Mouse (Mus musculus) ES-Bruce4 (cell line): ENCODE results near the gene Urad. TPM values are rescaled to one million over a fixed set of nuclear protein-coding genes. Genes with fewer than 3 reads are reported as not detected.

Experiments used
- H3K27ac ChIP-seq: 2 replicates; pipeline ENCODE4 v1.5.1; 2012; ENCODE audit warnings: low read length, inconsistent platforms; ENCODE audit not compliant: insufficient read depth
- H3K27me3 ChIP-seq: 2 replicates; pipeline ENCODE4 v1.6.1; 2012; ENCODE audit warnings: mild to moderate bottlenecking, low read length, inconsistent platforms; ENCODE audit not compliant: control insufficient read depth, poor library complexity, insufficient read depth, severe bottlenecking
- H3K36me3 ChIP-seq: 2 replicates; pipeline ENCODE4 v1.6.1; 2012; ENCODE audit warnings: inconsistent platforms, mild to moderate bottlenecking, low read length, moderate library complexity; ENCODE audit not compliant: control insufficient read depth, poor library complexity, insufficient read depth, severe bottlenecking
- H3K4me1 ChIP-seq: one replicate; pipeline ENCODE4 v1.8.1; 2011; ENCODE audit warnings: low read length; ENCODE audit not compliant: control insufficient read depth, insufficient read depth
- H3K4me3 ChIP-seq: 2 replicates; pipeline ENCODE4 v1.5.1; 2011; ENCODE audit warnings: low read depth, mild to moderate bottlenecking, low read length
- H3K9ac ChIP-seq: 2 replicates; pipeline ENCODE4 v1.6.1; 2012; ENCODE audit warnings: low read depth, mild to moderate bottlenecking, inconsistent platforms; ENCODE audit not compliant: poor library complexity, severe bottlenecking
- H3K9me3 ChIP-seq: replicated peaks from 2 replicates; pipeline ENCODE4 v1.6.1; 2012; ENCODE audit warnings: mild to moderate bottlenecking, low read length, inconsistent platforms; ENCODE audit not compliant: control insufficient read depth, poor library complexity, insufficient read depth, severe bottlenecking
- CTCF ChIP-seq: IDR thresholded peaks from one replicate; pipeline ENCODE4 v1.8.1; 2011; ENCODE audit warnings: low read depth, low read length
- EP300 ChIP-seq: IDR thresholded peaks from 2 replicates; pipeline ENCODE4 v1.6.1; 2011; ENCODE audit warnings: low read depth, low read length; ENCODE audit not compliant: insufficient read depth
- POLR2A ChIP-seq: IDR thresholded peaks from one replicate; pipeline ENCODE4 v1.8.1; 2011; ENCODE audit warnings: low read length; ENCODE audit not compliant: insufficient read depth
- polyA plus RNA-seq: library from polyadenylated mRNA; stranded (reverse); fragments of >200 nt; gene quantifications from 2 replicates; pipeline ENCODE4 v1.2.4, GENCODE M21; 2011; ENCODE audit warnings: low read depth; ENCODE audit not compliant: missing spikeins, insufficient read depth, insufficient read length

Urad gene
- polyA plus RNA-seq, 1 experiment, result not detected

DNA sequence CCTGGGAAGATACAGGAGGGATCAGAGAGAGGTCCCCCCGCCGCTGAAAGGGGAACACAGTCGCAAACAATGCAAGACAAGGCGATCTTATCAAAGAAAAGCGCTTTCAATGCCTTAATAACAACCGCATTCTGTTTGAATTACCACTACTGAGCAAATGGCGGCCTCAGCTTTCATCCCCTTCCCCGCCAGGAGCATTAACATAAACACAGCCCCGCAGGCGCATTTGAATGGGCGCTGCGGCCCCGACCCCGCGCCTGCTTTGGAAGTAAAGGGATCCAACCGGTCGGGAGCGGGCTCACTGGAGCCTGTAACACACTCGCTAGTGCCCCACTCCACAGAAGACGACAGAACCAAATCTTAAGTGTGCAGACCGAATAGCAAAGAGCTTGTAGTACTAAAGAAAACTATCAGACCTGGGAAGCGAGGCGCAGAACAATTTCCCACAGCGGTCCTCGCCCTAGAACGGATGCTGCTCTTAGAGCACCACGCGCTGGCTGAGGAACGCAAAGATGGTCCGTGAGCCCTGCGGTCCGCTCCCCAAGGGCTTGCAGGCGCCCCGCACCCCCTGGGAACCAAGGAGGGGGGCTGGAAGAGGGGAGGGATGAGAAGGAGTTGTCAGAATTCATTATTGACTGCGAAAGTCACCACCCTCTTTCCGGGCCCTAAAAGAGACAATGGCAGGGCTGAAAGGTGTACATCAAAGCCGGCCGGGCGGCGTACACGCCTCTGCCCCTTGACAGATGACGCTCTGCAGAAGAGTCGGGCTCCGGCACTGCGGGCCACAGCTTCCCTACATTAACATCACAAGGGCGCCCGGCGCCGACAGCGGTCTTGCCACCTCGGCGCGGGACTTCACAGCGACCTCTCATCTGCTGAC is 17.7 kb downstream of the Urad start:
- H3K9me3 ChIP-seq, result no peaks in the 10 kb centered on the region
- no peak overlapping the region for H3K9ac ChIP-seq
- peak overlapping the region; percentile 9; the same call in 1 of the 2 replicates for H3K4me3 ChIP-seq
- TF ChIP-seq CTCF, result no peak
- no peak for TF ChIP-seq EP300
- no peak for TF ChIP-seq POLR2A
- no peaks in the 10 kb centered on the region for H3K36me3 ChIP-seq
- no peak overlapping the region for H3K27ac ChIP-seq
- H3K27me3 ChIP-seq, result peaks cover 36% of the 10 kb centered on the region
- no peaks in the 10 kb centered on the region for H3K4me1 ChIP-seq

DNA sequence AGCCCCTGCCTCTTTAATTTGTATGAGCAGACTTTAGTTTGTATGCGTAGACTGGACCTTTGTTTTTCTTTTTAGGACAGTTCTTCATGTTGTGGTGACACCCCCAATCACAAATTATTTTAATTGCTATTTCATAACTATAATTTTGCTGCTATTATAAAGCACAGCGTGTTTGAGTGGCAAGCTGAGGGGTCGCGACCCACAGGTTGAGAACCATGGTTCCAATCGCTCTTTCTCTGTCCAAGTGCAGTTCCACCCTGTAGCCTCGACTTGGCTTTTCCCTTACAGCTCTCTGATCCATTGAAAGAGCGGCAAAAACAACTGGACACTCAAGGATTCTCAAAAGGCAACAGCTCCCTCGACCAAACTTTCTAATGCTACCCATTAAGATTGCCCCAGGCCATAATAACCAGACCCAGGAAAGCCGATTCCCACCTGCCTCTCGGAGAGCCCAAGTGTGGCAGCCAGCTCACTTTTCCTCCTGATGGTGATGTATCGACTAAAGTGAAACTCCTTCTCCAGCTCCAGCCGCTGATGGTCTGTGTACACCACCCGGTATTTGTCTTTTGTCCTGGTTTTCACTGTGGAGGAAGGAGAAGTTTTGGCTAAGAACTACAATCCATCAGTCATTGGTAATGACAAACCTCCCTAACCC is 19.4 kb downstream of the Urad start:
- H3K4me1 ChIP-seq, result no peaks in the 10 kb centered on the region
- no peak overlapping the region for H3K9ac ChIP-seq
- H3K27me3 ChIP-seq, result peaks cover 27% of the 10 kb centered on the region
- H3K27ac ChIP-seq, result no peak overlapping the region
- no peaks in the 10 kb centered on the region for H3K9me3 ChIP-seq
- TF ChIP-seq EP300, result no peak
- no peak for TF ChIP-seq POLR2A
- H3K36me3 ChIP-seq, result no peaks in the 10 kb centered on the region
- no peak overlapping the region for H3K4me3 ChIP-seq

DNA sequence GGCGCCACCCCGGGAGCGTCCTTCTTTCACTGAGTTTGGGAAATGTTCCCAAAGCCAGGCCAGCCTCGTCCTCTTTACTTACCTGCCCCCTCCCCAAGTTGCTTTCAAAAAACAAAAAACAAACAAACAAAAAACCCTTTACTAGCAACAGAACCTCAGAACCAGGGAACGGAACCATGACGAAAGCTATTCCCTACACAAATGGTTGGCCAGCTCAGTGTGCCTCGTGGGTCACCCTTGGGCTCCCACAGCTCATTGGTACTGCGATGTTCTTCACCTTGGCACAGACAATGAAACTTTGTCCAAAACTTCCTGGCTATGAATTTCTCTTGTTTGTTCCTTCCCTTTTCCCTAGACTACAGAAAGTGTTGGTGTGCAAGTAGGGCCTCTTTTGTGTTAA is 20.1 kb downstream of the Urad start:
- Histone ChIP-seq H3K27me3 (peaks cover 27% of the 10 kb centered on the region), H3K4me3 (no peak overlapping the region), H3K9ac (no peak overlapping the region), H3K9me3 (no peaks in the 10 kb centered on the region), H3K4me1 (no peaks in the 10 kb centered on the region), H3K36me3 (no peaks in the 10 kb centered on the region), H3K27ac (no peak overlapping the region)
- TF ChIP-seq POLR2A (no peak), EP300 (no peak), CTCF (no peak)

DNA sequence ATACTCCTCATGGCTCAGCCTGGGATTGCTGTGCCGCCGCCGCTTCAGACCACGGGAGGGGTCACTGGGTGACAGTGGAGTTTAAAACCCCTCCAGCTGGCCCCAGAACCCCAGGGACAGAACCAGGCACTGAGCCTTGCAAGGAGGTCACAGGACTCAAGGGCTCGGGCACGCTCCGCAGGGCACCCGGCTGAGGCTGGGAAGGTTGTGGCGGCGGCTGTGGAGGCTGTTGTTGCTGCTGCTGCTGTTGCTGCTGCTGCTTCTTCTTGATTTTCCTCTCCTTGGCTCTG is 20.5 kb downstream of the Urad start:
- TF ChIP-seq EP300 (no peak), CTCF (no peak), POLR2A (no peak)
- Histone ChIP-seq H3K36me3 (no peaks in the 10 kb centered on the region), H3K27ac (no peak overlapping the region), H3K9me3 (no peaks in the 10 kb centered on the region), H3K27me3 (peaks cover 27% of the 10 kb centered on the region), H3K4me1 (no peaks in the 10 kb centered on the region), H3K4me3 (no peak overlapping the region), H3K9ac (no peak overlapping the region)

DNA sequence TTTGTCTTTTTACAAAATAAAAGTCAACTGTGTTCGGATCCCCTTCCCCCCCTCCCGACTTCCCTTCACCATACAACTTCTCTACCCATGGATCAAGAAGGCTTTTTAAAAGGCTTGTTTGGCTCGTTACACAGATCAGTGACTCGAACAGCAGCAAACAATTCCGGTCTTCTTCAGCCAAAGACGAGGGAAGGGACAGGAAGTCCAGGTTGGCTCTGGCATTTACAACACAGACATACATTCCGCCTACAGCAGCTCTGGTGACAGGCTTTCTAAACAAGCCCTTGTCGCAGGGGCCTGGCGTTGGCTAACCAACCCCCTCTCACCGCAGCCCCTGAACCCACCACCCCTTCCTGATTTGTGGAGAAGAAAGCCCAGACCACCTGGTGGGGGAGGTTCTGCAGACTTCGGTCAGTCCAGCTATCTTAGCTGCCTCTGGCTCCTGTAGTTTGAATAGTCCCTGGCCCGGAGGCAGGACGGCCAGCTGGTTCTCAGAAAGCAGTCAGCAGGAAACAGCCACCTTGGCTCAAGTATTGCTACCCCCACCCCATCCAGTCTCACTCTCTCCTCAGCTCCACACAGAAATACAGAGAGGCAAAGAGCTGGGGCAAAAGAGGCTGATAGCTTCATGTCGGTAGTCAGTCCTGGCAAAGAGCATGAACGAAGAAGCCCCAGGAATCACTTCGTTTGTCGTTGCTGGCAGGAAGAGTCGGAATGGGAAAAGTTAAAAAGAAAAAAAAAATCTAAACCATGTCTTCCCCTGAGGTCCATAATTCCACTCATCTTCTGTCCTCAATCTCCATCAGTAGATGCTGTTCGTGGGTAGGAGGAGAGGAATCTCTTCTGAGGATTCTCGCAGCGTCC is 21.1 kb downstream of the Urad start:
- Histone ChIP-seq H3K27me3 (peaks cover 23% of the 10 kb centered on the region), H3K9me3 (no peaks in the 10 kb centered on the region), H3K27ac (no peak overlapping the region), H3K4me1 (no peaks in the 10 kb centered on the region), H3K36me3 (no peaks in the 10 kb centered on the region), H3K9ac (no peak overlapping the region), H3K4me3 (no peak overlapping the region)
- no peak for TF ChIP-seq POLR2A
